Mouse (Mus musculus) heart, postnatal 10 days (tissue): Measurements from ENCODE around the gene Itga9. TPM values are rescaled to one million over a fixed set of nuclear protein-coding genes. Genes with fewer than 3 reads are reported as not detected.

Experiments
- DNase-seq, 2 experiments: peaks; one replicate each; pipeline ENCODE4 v3.0.0; 2021
- intact Hi-C: fragments of 180-260 bp; cut with DNase I; formaldehyde crosslinking; loops from one replicate; pipeline ENCODE4 v1.15.1; 2025
- total RNA-seq, 2 experiments: library from RNA; stranded (reverse); gene quantifications; 2 replicates each; pipeline ENCODE4 v1.2.3; 2021

The Itga9 gene
- total RNA-seq, 2 experiments from 2014 or later, result 107 to 121 TPM

- DNase-seq, result no peak
- intact Hi-C loops, result no loop called here
Measured at GRCm38 (mm10) chr9:118801910-118802287, 195.4 kb downstream of the Itga9 start.

- intact Hi-C loops, result no loop called here
- no peak for DNase-seq
Measured at GRCm38 (mm10) chr9:118802380-118802779, 195.9 kb downstream of the Itga9 start.

- no peak for DNase-seq
- intact Hi-C loops, result loop anchor here (5.0 kb wide), 1 partner anchor 47 kb away; no protein-coding TSS in a partner anchor
Measured at GRCm38 (mm10) chr9:118805740-118806139, 199.2 kb downstream of the Itga9 start.

DNA sequence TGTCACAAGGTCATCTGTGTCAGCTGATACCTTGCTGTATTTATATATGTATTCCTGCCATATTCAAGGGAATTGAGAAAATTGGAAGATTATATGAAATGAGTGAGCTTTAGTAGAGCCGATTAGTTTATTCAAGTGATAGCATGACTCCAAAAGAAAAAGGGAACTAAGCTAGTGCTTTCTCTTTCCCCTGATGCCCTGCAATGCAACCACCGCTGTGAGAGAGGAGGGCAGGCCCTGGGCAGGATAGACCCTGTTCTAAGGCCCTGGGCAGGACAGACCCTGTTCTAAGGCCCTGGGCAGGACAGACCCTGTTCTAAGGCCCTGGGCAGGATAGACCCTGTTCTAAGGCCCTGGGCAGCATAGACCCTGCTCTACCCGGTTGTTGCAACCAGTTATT is 201.2 kb downstream of the Itga9 start:
- intact Hi-C loops, result loop anchor here (5.0 kb wide), 1 partner anchor 45 kb away; no protein-coding TSS in a partner anchor
- no peak for DNase-seq

GRCm38 (mm10) chr9:118812221-118812620 is 205.7 kb downstream of the Itga9 start:
- intact Hi-C loops, result no loop called here

DNA sequence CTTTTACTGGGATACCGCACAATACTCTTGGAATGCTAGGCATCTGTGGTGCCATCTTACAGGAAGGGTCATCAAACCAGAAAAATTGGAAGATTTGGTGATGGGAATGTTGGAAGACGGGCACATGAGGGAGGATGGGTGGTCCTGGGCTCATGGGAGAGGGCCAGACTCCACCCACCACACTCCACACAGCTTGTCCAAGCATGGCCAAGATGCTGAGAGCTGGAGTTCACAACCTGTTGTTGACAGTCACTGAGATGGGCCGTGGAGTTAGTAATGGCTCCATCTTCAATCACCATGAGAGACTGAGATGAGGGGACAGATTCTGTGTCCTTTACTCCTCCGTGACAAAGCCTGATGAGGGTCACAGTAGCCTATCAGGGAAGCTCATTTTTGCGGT is 207.0 kb downstream of the Itga9 start:
- DNase-seq, result no peak
- intact Hi-C loops, result no loop called here

More at GRCm38 (mm10) chr9:118812221-118812620, 205.7 kb downstream of the Itga9 start:
- DNase-seq, result no peak

GRCm38 (mm10) chr9:118814056-118814455 is 207.6 kb downstream of the Itga9 start:
- intact Hi-C loops, result no loop called here
- no peak for DNase-seq

GRCm38 (mm10) chr9:118814461-118814860 is 208.0 kb downstream of the Itga9 start:
- intact Hi-C loops, result no loop called here
- no peak for DNase-seq

GRCm38 (mm10) chr9:118815543-118815942 is 209.1 kb downstream of the Itga9 start:
- intact Hi-C loops, result no loop called here
- DNase-seq, result no peak

GRCm38 (mm10) chr9:118818508-118818907 is 212.0 kb downstream of the Itga9 start:
- no peak for DNase-seq
- intact Hi-C loops, result no loop called here

DNA sequence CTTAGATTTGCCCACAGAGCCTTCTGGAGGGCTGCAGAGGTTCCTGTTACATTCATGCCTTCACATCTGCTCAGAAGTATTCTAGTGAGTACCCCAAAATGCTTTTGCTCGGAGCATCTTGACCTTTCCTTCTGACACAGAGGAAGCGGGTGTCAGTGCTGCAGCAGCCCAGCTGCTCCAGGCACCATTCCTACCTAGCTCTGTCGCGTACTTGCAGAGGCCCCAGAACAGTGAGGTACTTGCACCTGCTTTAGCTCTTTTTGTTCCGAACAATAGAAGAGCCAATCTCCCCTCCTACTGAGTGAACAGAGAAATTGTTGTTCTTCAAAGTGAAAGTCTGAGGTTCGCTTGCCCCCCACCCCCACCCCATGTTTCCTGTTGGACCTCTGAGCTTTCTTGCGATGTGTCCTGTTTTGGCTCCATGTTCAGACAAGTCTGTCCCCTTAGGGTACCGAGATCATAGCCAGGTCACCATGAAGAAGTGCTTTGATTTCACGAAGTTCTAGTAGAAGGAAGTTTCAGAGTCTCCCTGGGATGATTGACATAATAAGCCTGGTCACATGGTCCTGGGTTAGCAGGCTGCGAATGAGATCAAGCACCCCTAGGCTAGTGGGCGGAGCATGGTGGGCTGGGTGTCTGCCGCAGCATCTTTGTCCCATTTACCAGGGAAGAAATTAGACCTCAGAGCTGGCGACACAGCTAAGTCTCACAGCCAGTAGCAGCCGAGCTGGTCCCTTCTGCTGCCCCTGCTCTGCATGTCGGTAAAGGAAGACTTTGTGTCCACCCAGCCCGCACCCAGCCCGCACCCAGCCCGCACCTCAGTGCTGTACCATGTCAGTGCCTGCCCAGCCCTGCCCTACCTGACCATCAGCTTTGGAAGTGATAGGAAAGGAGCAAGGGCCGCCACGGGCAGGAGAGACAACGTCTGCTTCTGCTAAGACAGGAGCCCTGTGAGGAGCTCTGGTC is 215.0 kb downstream of the Itga9 start:
- peak; percentile 56 to 57 for DNase-seq
- intact Hi-C loops, result no loop called here

DNA sequence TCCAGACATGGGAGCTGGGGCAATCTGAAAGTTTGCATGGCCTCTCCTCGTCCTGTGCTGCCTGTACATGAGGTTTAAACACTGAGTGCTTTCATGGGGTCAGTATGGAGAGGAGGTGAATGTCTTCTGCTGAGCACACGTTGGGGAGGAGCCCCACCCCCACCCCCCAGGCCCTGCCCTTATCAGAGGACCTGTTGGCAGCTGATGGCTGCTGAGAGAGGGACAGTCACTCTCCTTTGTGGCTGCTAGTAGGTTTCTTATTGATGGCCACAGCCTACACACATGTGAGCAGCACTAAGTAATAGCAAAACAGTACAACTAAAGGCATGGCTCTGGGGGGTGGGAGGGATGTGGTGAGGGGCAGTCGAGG is 215.7 kb downstream of the Itga9 start:
- no peak for DNase-seq
- intact Hi-C loops, result no loop called here

DNA sequence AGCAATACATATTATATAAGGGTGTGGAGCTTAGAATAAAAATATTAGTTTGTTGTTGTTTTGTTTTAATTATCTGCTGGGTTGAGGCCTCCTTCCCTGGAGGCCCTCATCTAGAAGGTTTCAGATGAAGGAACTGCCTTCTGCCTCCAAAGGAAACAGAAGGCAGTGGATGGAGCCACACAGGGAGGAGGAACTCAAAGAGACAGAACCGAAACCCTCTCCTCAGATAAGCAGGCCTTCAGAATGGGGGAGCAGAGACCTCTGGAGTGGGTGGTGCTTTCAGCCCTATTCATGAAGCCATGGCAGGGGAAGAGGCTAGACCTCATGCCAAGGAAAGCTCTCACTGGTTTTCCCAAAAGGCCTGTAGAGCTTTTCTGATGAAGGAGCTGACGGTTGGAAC is 216.1 kb downstream of the Itga9 start:
- intact Hi-C loops, result no loop called here
- no peak for DNase-seq

GRCm38 (mm10) chr9:118831080-118831479 is 224.6 kb downstream of the Itga9 start:
- DNase-seq, result peak; percentile 67 to 69
- intact Hi-C loops, result no loop called here

DNA sequence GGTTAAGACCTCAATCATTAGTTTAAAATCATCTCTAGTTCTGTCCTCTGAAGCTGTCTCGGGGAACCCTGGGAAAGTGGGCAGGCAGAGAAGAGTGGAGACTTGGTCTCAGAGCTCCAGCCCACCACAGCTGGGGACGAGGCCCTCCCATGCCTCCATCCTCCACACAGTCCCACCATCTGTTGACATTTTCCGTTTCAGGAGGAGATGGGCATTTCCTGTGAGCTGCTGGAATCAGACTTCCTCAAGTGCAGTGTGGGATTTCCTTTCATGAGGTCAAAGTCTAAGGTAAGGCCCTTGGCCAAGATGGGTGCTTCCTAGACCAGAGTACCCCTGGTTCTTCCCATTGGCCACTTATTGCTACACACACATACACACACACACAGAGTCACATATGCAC is 226.0 kb downstream of the Itga9 start:
- intact Hi-C loops, result no loop called here
- no peak for DNase-seq

DNA sequence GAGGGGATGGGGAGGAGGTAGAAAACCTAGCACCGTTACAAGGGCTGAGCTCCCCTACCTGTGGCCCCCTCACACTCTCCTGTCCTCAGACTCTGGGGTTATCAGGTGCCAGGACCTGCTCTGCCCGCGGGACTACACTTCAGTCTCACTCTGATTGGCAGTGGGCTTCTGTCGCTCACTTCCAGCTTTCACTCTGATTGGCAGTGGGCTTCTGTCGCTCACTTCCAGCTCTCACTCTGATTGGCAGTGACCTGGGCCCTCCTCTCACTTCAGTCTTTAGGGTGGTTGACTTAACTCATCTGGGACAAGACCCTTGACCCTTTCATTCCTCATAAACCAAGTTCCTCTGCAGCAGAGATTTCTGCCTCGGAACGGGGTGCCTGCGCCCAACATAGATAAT is 226.9 kb downstream of the Itga9 start:
- no peak for DNase-seq
- intact Hi-C loops, result no loop called here

GRCm38 (mm10) chr9:118838910-118839667 is 232.6 kb downstream of the Itga9 start:
- no peak for DNase-seq

GRCm38 (mm10) chr9:118841247-118841646 is 234.8 kb downstream of the Itga9 start:
- no peak for DNase-seq
- intact Hi-C loops, result no loop called here

More at GRCm38 (mm10) chr9:118838910-118839667, 232.6 kb downstream of the Itga9 start:
- intact Hi-C loops, result no loop called here

DNA sequence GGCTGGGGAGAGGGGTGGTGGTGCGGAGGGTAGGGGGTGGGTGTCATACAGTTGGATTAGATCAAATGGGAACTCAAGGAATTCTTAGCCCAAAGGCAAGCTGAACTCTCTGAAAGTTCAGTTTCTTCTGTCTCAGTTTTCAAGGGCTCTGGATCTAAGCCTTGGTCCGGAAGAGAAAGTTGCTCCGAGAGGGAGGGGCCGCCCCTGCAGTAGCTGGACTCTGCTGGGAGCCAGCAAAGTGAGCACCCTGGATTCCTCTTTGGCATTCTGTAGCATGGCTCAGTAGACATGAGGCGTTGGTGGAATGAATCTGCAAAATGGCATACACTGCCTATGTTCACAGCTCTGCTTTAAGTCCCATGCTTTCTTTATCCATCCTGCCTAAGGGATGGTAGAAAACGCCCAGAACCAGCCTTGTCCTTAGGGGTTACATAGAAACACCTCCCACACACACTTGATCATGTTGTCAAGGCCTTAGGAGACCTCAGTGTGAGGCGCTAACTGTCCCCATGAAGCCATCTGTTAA is 235.5 kb downstream of the Itga9 start:
- DNase-seq, result no peak
- intact Hi-C loops, result no loop called here

GRCm38 (mm10) chr9:118843711-118844110 is 237.2 kb downstream of the Itga9 start:
- no peak for DNase-seq
- intact Hi-C loops, result no loop called here

DNA sequence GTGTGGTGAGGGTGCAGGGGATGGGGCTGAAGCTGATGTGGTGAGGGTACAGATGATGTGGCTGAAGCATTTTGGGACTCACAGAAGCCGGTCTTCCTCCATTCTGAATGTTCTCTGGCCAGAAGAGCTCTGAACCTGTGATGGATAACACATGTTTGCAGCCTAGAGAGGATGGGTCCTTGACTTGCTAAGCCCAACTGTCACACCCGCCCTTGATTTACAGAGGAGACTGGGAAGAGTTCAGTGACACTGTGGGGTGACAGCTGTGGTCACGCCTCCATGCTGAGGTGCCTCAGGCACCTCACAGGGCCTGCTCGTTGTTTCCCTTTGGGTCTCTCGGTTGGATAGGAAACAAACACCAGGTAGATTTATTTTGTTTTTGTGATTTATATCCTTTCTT is 238.5 kb downstream of the Itga9 start:
- no peak for DNase-seq
- intact Hi-C loops, result no loop called here
